Mouse (Mus musculus) hindbrain, embryonic 12.5 days (tissue): Measurements from ENCODE around the gene Dnajb5. TPM values are rescaled to one million over a fixed set of nuclear protein-coding genes. Genes with fewer than 3 reads are reported as not detected.

Experiments used
- ATAC-seq: fragments of 200-750 bp; cut with Nextera tagmentation; 2 replicates; pipeline ENCODE4 v1.8.0; 2017; ENCODE audit warnings: moderate TSS enrichment; ENCODE audit not compliant: low FRiP score
- H3K27ac ChIP-seq: fragments of 300-500 bp; sonication (generic); 2 replicates; pipeline ENCODE4 v1.5.1; 2016; ENCODE audit warnings: mild to moderate bottlenecking
- H3K27me3 ChIP-seq: fragments of 300-500 bp; sonication (generic); 2 replicates; pipeline ENCODE4 v1.6.1; 2016; ENCODE audit warnings: mild to moderate bottlenecking
- H3K36me3 ChIP-seq: fragments of 300-500 bp; sonication (generic); 2 replicates; pipeline ENCODE4 v1.6.1; 2016; ENCODE audit warnings: mild to moderate bottlenecking
- H3K4me1 ChIP-seq: fragments of 300-500 bp; sonication (generic); 2 replicates; pipeline ENCODE4 v1.6.1; 2016
- H3K4me2 ChIP-seq: fragments of 300-500 bp; sonication (generic); replicated peaks from 2 replicates; pipeline ENCODE4 v1.6.1; 2016; ENCODE audit warnings: mild to moderate bottlenecking
- H3K4me3 ChIP-seq: fragments of 300-500 bp; sonication (generic); 2 replicates; pipeline ENCODE4 v1.5.1; 2016; ENCODE audit warnings: mild to moderate bottlenecking
- H3K9ac ChIP-seq: fragments of 300-500 bp; sonication (generic); 2 replicates; pipeline ENCODE4 v1.6.1; 2016; ENCODE audit warnings: mild to moderate bottlenecking, moderate library complexity
- H3K9me3 ChIP-seq: fragments of 300-500 bp; sonication (generic); replicated peaks from 2 replicates; pipeline ENCODE4 v1.6.1; 2016; ENCODE audit warnings: mild to moderate bottlenecking
- WGBS: fragments of 180-500 bp; shearing (Covaris S2); methylation state at CpG from one replicate; pipeline ENCODE4 v1.1.7; 2016; 5-methylcytosine and 5-hydroxymethylcytosine counted together
- polyA plus RNA-seq: library from polyadenylated mRNA; unstranded; fragments of >200 nt; fragmentation: Nextera tagmentation; extraction: Ambion mirVana; gene quantifications from 2 replicates; pipeline ENCODE4 v1.2.1, GENCODE M21; 2016

The Dnajb5 gene
- polyA plus RNA-seq, 1 experiment from 2014 or later, result 32.4 TPM

- Histone ChIP-seq H3K27ac (no peak overlapping the region), H3K4me2 (no peak overlapping the region), H3K9me3 (no peaks in the 10 kb centered on the region), H3K4me1 (peaks cover 50% of the 10 kb centered on the region), H3K36me3 (peaks cover 35% of the 10 kb centered on the region), H3K9ac (no peak overlapping the region), H3K4me3 (no peak overlapping the region), H3K27me3 (no peaks in the 10 kb centered on the region)
- no peak for ATAC-seq
- WGBS, result 91% methylated on average over 3 of the region's 3 CpGs
Measured at GRCm38 (mm10) chr4:42955200-42955599, 5.6 kb downstream of the Dnajb5 start.

GRCm38 (mm10) chr4:42956581-42956980 lies 7.0 kb downstream of the Dnajb5 start:
- Histone ChIP-seq H3K27me3 (no peaks in the 10 kb centered on the region), H3K4me3 (no peak overlapping the region), H3K9me3 (no peaks in the 10 kb centered on the region), H3K9ac (no peak overlapping the region), H3K4me2 (no peak overlapping the region), H3K4me1 (peaks cover 36% of the 10 kb centered on the region), H3K36me3 (peaks cover 35% of the 10 kb centered on the region), H3K27ac (no peak overlapping the region)
- no peak for ATAC-seq
- WGBS, result 93% methylated on average over 17 of the region's 17 CpGs

- Histone ChIP-seq H3K9me3 (no peaks in the 10 kb centered on the region), H3K27ac (no peak overlapping the region), H3K4me1 (peaks cover 29% of the 10 kb centered on the region), H3K36me3 (peaks cover 35% of the 10 kb centered on the region), H3K9ac (no peak overlapping the region), H3K4me3 (no peak overlapping the region), H3K27me3 (no peaks in the 10 kb centered on the region), H3K4me2 (no peak overlapping the region)
- WGBS, result 82% methylated on average over 11 of the region's 11 CpGs
- no peak for ATAC-seq
Measured at GRCm38 (mm10) chr4:42957306-42957705, 7.7 kb downstream of the Dnajb5 start.

- Histone ChIP-seq H3K27ac (no peak overlapping the region), H3K4me3 (no peak overlapping the region), H3K27me3 (no peaks in the 10 kb centered on the region), H3K9me3 (no peaks in the 10 kb centered on the region), H3K4me2 (no peak overlapping the region), H3K36me3 (peaks cover 35% of the 10 kb centered on the region), H3K9ac (no peak overlapping the region), H3K4me1 (peaks cover 22% of the 10 kb centered on the region)
- WGBS, result 88% methylated on average over 8 of the region's 8 CpGs
- ATAC-seq, result no peak
Measured at GRCm38 (mm10) chr4:42957979-42958378, 8.4 kb downstream of the Dnajb5 start.

GRCm38 (mm10) chr4:42958942-42959341 lies 9.3 kb downstream of the Dnajb5 start:
- Histone ChIP-seq H3K9me3 (no peaks in the 10 kb centered on the region), H3K4me1 (peaks cover 13% of the 10 kb centered on the region), H3K27me3 (no peaks in the 10 kb centered on the region), H3K9ac (no peak overlapping the region), H3K4me2 (no peak overlapping the region), H3K4me3 (no peak overlapping the region), H3K27ac (no peak overlapping the region), H3K36me3 (peaks cover 35% of the 10 kb centered on the region)
- WGBS, result 78% methylated on average over 8 of the region's 8 CpGs
- ATAC-seq, result no peak

GRCm38 (mm10) chr4:42959382-42959781 lies 9.8 kb downstream of the Dnajb5 start:
- Histone ChIP-seq H3K9me3 (no peaks in the 10 kb centered on the region), H3K4me2 (no peak overlapping the region), H3K27me3 (no peaks in the 10 kb centered on the region), H3K27ac (no peak overlapping the region), H3K4me1 (peaks cover 8% of the 10 kb centered on the region), H3K9ac (no peak overlapping the region), H3K4me3 (no peak overlapping the region), H3K36me3 (peaks cover 35% of the 10 kb centered on the region)
- WGBS, result 78% methylated on average over 4 of the region's 4 CpGs
- ATAC-seq, result no peak

- Histone ChIP-seq H3K4me1 (peaks cover 10% of the 10 kb centered on the region), H3K9me3 (no peaks in the 10 kb centered on the region), H3K27ac (no peak overlapping the region), H3K27me3 (no peaks in the 10 kb centered on the region), H3K4me3 (no peak overlapping the region), H3K36me3 (peaks cover 23% of the 10 kb centered on the region), H3K9ac (no peak overlapping the region), H3K4me2 (no peak overlapping the region)
- 33% methylated on average over 4 of the region's 4 CpGs for WGBS
- no peak for ATAC-seq
Measured at GRCm38 (mm10) chr4:42961592-42961991, 12.0 kb downstream of the Dnajb5 start.

- H3K4me2 ChIP-seq, result no peak overlapping the region
- no peak overlapping the region for H3K9ac ChIP-seq
- ATAC-seq, result no peak
- H3K27ac ChIP-seq, result no peak overlapping the region
- H3K9me3 ChIP-seq, result no peaks in the 10 kb centered on the region
- H3K4me1 ChIP-seq, result peaks cover 10% of the 10 kb centered on the region
- peaks cover 5% of the 10 kb centered on the region; the same call in 1 of the 2 replicates for H3K36me3 ChIP-seq
- no peaks in the 10 kb centered on the region for H3K27me3 ChIP-seq
- WGBS, result 93% methylated on average over 2 of the region's 2 CpGs
- H3K4me3 ChIP-seq, result no peak overlapping the region
Measured at GRCm38 (mm10) chr4:42963480-42963879, 13.9 kb downstream of the Dnajb5 start.

- Histone ChIP-seq H3K4me1 (peaks cover 10% of the 10 kb centered on the region), H3K4me2 (peak overlapping the region; percentile 38), H3K4me3 (no peak overlapping the region), H3K27ac (no peak overlapping the region), H3K9me3 (no peaks in the 10 kb centered on the region), H3K36me3 (no peaks in the 10 kb centered on the region), H3K27me3 (no peaks in the 10 kb centered on the region), H3K9ac (no peak overlapping the region)
- 17% methylated on average over 12 of the region's 12 CpGs for WGBS
- ATAC-seq, result no peak
Measured at GRCm38 (mm10) chr4:42965039-42965719, 15.6 kb downstream of the Dnajb5 start.

- H3K4me1 ChIP-seq, result peaks cover 10% of the 10 kb centered on the region
- H3K36me3 ChIP-seq, result no peaks in the 10 kb centered on the region
- no peaks in the 10 kb centered on the region for H3K9me3 ChIP-seq
- H3K27ac ChIP-seq, result no peak within 1 kb of the TSS
- no peak within 1 kb of the TSS for H3K9ac ChIP-seq
- H3K4me3 ChIP-seq, result no peak within 1 kb of the TSS
- no peak for ATAC-seq
- 90% methylated on average over 4 of the region's 4 CpGs for WGBS
- no peak within 1 kb of the TSS for H3K4me2 ChIP-seq
- H3K27me3 ChIP-seq, result no peaks in the 10 kb centered on the region
Measured at GRCm38 (mm10) chr4:42969304-42969703, 19.7 kb downstream of the Dnajb5 start, which contains the start of gene 1700022I11Rik. Gene 1700022I11Rik, plus strand, starts transcription at chr4:42969604.

- Histone ChIP-seq H3K27ac (no peak overlapping the region), H3K9me3 (no peaks in the 10 kb centered on the region), H3K4me2 (no peak overlapping the region), H3K9ac (no peak overlapping the region), H3K4me3 (no peak overlapping the region), H3K27me3 (no peaks in the 10 kb centered on the region), H3K36me3 (peaks cover 10% of the 10 kb centered on the region), H3K4me1 (no peaks in the 10 kb centered on the region)
- 74% methylated on average over 4 of the region's 4 CpGs for WGBS
- no peak for ATAC-seq
Measured at GRCm38 (mm10) chr4:42972952-42973351, 23.3 kb downstream of the Dnajb5 start.

- H3K4me3 ChIP-seq, result no peak overlapping the region
- no peak for ATAC-seq
- peaks cover 20% of the 10 kb centered on the region for H3K36me3 ChIP-seq
- H3K27me3 ChIP-seq, result no peaks in the 10 kb centered on the region
- H3K27ac ChIP-seq, result no peak overlapping the region
- no peak overlapping the region for H3K4me2 ChIP-seq
- H3K9ac ChIP-seq, result no peak overlapping the region
- 80% methylated on average over 5 of the region's 5 CpGs for WGBS
- no peaks in the 10 kb centered on the region for H3K9me3 ChIP-seq
- no peaks in the 10 kb centered on the region for H3K4me1 ChIP-seq
Measured at GRCm38 (mm10) chr4:42973868-42974267, 24.3 kb downstream of the Dnajb5 start.

GRCm38 (mm10) chr4:42978062-42978461 lies 28.4 kb downstream of the Dnajb5 start:
- Histone ChIP-seq H3K9ac (no peak overlapping the region), H3K4me3 (no peak overlapping the region), H3K9me3 (no peaks in the 10 kb centered on the region), H3K27me3 (no peaks in the 10 kb centered on the region), H3K36me3 (peaks cover 49% of the 10 kb centered on the region), H3K4me2 (no peak overlapping the region), H3K4me1 (no peaks in the 10 kb centered on the region), H3K27ac (no peak overlapping the region)
- no peak for ATAC-seq
- WGBS, result 92% methylated on average over 4 of the region's 4 CpGs
